Mouse (Mus musculus) naive thymus-derived CD4-positive, alpha-beta T cell, adult 2 months (primary cell): ENCODE measurements at regions not wholly inside any gene's neighbourhood (a gene's known extent, or its start where the extent isn't known, plus 50 kb on each side); places are given as distances from the start of the nearest gene placed in this dataset.
"Not testable (repeated sequence)": the region's sequence is repeated elsewhere in the genome, so short reads cannot be mapped to it uniquely, and the experiment has no call there.

Source experiments
- DNase-seq: peaks from one replicate; pipeline ENCODE4 v3.0.0-alpha.2; 2011; ENCODE audit warnings: low read depth

DNA sequence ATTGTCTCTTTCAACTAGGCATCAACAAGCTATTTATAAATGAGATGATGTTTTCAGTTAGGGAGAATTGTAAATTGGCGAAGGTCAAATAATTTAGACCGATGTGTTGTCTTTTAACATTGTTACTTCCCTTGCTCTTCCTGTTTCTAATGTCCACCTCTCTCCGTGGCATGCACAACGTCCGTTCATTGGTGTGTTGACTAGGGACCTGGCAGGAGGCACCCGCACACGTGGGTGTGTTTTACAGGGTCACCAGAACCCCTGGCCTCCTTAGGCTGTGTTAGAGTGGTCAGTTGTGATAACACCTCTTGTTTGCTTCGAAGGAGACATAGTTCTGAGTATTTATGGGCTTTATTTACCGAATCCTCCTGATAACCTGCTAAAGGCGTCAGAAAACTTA lies 222.8 kb downstream of the Brms1l start:
- no peak for DNase-seq

DNA sequence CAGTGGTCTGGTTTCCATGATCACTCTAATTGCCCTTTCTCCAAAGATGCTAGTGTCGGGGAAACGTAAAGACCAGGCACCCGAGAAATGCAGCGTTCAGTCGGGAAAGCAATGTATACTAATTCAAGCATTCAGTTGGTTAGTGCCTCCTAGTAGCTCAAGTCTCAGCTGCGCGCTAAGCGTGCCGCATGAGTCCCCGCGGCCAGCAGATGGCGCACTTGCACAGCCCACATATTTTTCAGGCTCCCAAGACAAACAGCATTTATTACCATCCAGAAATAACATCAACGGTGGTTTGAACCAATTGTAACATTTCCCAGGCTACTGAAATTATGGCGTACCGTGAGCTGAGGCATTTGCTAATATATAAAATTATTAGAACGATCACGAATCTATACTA lies 222.3 kb downstream of the Brms1l start:
- DNase-seq, result peak; percentile 30

DNA sequence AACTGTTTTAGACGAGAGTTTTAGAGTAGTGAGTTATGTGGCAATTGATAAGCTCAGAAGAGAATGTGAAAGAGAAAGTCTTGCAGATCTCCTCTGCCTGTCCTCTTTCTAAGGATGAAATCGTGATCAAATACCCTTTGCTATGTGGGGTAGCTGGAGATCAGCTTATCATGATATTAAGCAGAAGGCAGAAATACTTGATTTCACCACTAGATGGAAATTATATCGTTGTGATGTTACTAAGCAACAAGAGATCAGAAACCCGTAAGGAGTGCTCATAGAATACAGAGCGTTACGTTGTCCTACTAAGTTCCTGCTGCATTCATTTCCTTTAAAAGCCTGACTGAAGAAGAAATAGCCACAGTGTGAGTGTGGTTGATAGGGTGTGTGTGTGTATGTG lies 219.3 kb downstream of the Brms1l start:
- no peak for DNase-seq

DNA sequence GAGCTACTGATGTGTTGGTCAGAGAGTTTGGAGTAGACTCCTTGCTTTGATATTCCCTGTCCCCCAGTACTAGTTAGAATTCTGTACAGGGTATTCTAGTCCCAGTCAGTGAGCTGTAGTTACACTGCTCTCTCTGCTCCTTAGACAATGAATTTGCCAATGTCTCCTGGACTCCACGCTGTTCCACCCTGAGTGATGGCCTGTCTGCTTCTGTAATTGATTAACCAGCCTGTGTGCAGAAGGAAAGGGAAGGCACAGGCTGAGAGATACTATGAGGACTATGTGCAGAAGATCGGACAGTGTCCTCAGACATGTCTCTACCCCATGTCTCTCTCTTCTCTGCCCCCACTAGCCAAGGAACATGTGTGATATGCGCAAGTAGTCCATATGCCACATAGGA lies 209.9 kb downstream of the Brms1l start:
- no peak for DNase-seq

DNA sequence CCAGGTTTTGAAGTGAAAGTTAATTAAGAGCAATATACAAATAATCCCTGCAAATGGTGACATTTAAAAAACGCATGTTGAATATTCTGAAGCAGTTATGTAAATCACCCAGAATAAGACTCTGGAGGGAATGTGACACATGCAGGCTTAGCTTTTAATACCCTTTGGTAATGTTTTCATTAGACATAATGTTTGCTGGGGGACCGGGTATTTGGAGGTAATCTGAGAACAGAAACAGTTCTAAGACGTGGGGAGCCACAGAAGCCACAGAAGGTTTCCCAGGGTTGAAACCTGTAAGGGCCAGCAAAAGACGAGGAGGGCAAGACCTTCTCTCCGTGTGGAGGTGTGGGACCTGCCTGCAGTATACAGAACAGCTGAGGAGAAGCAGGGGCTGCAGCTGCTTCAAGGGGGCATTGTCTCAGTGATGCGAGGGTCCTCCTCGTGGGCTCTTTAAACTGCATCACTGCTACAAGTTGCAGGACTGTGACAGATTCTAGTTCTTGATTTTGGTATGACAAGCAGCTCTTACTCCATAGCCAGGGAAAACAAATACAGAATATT lies 184.9 kb downstream of the Brms1l start:
- no peak for DNase-seq

DNA sequence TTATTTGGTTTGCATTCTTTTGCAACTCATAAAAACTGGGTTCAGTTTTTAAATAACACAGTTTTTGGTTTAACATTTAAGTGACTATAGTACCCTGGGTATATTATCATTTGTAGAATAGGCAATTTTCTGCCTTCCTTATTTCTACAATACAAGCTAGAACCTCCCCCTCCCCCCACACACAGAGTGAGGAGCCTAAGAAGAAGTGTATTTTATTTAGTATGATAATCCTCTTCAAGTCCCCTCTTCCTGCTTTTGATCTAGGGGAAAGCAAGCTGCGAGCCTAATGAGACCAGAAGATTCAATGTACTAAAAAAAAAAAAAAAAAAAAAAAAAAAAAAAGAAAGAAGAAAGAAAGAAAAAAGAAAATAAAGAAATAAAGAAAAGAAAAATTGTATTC lies 184.4 kb downstream of the Brms1l start:
- DNase-seq, result no peak

DNA sequence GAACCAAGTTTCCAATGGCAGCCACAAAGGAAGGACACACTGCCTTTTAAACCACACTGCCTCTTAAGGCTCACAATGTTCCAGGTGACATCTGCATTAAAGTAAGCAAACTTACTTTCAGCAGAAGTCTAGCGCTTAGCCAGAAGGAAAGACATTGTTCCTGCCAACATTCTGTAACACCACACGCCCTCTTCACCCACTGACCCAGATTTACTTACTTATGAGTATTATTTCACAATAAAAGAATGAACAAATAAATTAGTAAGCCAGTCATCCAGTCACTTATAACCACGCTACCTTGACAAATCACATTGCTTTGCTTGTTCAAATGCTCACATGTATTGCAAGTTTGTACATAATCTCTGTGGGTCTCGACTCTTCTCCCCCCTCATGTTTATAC lies 173.9 kb downstream of the Brms1l start:
- DNase-seq, result no peak

DNA sequence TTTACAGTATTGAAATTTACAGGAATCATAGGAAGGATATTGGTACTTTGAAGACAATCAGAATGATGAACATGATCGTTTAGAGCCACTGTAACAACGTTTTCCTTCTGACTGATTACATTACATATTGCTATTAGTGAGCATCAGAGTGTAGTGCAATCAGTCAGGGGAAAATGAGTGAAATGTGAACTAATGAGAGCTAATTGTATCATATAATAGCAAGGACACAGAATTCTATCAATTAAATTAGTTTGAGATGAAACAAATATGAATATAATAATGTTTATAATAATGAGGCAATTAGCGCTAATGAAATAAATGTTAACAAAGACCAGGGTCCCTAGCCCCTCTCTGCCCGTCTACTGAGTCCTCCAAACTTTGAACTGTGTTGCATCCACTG lies 169.7 kb downstream of the Brms1l start:
- DNase-seq, result no peak

DNA sequence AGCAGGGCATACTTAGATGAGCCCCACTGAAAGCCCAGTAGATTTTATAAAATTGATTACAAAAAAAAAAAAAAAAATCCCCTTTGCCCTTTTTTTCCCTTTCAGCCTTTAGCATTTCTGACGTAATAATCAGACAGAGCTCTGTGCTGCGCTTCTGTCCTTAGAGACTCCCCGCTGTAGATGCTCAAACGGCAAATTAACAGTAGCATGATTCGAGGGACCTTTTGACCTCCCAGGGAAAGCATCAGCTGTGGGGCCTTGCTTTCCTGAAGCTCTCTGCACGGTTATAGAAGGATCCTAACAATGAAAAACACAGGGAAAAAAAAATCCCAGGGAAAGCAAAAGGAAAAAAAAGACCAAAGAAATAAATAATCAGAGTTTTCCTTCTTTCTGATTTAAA lies 169.2 kb downstream of the Brms1l start:
- no peak for DNase-seq

DNA sequence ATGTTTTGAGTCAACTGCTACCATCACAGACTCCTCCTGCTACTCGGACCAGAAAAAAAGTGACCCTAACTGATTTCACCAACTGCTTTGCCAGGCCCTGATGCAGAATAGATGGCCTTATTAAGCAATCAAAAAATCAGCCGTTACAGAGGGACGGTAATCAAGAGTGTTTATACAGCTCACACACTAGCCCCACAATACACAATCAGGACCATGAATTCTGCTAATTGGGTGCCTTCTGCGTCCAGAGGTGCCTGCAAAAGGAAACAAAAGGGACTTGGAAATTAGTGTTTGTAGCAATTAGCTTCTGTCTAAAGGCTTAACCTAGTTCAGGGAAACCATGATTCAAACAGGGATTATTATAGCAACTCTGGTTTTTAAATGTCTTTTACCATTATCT lies 168.4 kb downstream of the Brms1l start:
- no peak for DNase-seq

DNA sequence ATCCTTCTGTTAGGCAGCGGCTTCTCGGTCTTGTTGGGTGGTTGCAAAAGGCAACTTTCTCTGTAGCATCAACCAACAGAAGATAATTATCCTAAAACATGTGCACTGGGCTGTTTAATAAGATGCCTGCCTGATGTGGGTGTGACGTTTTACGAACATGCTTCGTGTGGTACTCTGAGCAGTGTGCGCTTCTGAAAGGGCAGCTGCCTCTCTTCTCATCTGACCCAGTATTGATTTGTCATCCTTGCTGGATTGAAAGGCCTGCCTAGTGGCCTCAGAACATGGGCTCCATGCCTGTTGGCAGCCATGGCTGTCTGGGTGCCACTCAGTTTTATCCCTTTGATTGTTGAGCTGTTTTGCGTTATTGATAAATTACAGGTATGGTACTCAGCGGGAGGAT lies 167.4 kb downstream of the Brms1l start:
- no peak for DNase-seq

DNA sequence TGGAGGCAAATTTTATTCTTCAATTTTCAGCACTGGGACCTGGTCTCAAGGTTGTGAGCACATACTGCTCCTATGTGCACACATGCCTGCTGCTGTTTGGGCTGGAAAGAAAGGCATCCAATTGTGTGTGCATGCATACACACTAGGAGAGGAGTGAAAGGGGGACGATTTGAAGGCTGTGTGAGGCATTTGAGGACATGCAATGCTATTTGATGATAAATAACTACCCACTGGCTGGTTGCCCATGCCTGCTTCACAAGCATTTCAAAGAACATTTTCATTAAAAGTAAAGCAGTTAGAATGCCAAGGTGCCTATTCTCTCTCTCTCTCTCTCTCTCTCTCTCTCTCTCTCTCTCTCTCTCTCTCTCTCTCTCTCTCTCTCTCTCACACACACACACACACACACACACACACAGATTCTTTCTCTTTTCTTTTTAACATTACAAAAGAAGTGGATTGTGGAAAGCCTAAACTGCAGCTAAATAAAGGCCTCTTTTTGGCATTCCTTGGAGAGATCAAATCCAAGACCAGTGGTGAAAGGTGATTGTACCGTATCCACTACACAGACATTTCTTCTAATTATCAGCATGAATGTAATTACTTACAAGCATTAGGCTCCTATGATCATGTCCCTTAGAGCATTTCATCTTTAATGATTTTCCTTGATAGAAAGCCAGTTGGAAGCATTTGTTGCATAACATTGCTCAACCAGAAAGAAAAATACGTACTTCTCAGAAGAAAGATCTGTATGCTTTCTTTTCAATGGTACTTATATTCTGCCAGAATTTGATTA lies 160.7 kb downstream of the Brms1l start:
- no peak for DNase-seq

DNA sequence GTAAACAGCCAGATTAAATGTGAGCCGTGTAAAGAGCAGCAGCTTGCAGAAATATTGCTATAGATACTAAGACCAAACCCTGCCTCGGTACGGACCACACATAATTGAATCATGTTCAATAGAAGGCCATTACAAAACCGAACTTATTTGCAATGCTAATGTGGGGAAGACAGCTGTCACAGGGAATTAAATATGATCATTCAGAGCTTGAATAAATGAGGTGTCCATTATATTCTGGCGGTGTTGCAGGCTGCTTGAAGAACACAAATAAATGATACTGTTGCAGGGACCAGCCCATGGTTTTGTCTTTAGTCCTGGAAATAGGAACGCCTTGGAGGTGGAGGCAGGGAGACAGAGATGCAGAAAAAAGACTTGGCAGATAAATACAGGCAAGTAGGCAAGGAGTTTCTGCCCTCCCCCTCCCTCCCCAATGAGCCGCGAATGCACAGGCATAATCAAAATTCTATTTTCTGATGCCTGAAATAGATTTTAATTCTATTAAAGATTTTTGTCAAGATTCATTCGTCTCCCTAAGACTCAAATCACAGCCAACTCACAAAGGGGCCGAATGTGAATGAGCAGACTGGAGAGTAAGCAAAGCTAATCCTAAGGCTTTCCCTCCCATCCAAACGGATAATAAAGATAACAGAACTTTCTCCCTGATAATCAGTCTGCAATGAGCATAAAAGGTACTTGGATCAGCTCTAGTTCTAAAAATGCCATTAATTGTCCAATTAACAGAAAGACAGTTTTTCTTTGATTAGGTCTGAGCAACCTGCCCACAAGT lies 147.6 kb downstream of the Brms1l start:
- no peak for DNase-seq

DNA sequence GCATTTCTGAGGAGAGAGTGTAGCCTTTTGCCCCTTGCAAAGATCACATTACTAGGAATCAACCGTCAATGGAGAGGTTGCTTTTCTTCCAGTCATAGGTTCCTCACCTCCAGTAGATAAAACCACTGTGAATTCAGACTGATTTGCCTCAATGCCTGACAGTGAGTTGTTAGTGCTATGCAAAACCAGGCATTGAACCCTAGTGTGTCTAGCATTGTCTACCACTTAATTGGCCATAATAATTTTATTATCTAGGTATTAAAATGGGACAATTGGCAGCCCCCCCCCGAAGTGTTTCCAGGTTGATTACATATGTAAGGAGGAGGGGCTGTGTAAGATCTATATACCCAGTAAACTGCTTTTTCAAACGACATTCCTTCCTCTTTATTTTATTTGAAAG lies 147.0 kb downstream of the Brms1l start:
- DNase-seq, result no peak

DNA sequence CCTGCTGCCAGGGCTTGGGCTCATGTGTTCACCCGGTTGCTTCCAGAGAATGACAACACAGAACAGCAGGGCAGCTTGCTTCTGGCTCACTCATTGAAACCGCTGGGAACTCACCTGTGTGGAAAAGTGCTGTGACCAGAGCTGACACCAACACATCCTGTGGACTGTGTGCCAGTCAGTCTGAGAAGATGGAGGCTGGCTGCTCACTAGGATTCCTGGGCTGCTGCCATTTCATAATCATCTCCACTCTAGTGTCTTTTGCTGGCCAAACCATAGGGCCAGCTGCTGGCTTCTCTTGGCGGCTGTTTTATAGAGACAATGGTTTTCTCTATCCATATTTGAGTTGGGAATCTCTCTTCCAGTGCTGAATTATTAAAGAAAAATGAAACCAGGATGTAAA lies 138.1 kb downstream of the Brms1l start:
- DNase-seq, result no peak

DNA sequence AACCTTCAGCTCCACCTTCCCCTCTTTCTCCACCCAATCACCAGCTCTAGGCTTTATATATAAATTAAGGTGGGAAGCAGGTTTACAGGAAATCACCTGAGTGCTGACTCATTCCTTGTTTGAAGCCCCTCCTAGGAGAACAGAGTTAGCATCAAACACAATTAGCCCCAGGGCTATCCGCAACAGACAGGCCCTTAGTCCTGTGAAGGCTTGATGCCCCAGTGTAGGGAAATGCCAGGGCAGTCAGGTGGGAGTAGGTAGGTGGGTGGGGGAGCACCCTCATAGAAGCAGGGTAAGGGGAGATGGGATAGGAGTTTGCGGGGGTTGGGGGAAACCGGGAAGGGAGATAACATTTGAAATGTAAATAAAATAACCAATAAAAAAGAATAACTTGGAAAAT lies 123.2 kb downstream of the Brms1l start:
- not testable (repeated sequence) for DNase-seq

DNA sequence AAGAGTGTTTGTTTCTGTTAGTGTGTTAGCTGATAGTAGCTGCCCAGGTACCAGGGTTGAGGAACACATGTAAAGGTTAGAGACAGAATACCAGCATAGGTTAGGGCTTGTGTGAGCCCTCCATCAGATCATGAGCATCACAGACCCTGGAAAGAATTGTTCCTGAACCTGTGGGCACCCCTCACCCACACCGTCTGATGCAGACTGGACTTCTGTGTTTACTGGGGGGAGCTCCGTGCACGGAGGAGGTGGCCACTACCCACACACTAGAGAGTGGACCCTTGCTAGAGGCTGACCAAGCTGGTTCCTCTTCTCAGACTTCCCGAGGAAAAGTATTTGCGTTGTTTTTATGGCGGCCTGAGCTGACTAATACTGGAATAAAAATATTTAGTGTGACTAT lies 104.4 kb downstream of the Brms1l start:
- no peak for DNase-seq

DNA sequence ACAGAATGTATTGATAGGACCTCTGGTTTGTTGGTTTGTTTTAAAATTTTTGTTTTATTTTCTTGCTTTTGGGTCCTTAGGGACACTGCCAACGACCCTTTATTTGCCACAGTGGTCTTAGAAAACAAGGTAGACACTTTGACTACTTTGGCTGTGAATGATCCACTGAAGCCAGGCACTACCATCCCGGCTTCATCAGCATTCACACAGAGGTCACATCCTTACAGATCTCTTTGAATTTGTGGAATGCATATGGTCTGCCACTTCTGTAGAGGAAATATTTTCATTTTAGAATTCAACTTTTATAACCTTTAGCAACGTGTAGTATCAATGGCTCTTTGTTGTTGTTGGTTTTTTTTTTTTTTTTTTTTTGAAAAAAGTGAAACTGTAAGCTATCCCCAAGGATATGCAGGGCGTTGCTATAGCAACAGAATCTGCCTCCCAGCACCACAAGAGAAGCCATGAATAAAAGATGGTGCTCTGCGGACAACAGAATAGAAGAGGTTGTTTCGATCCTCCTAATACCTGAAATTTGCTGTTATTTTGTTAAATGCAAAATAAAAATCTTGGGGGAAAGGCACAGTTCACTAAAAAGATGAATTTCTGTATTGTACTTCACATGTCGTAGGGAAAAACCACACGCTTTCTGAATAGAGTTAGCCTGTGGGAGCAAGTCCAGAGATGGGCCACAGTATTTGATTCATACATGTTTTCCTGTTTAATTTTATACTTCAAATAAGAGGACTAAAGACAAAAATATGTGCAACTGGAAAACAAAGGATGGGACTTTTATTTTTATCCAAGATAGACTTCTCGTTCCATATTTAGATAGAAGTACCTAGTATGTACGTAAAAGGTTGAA lies 103.4 kb downstream of the Brms1l start:
- DNase-seq, result no peak

DNA sequence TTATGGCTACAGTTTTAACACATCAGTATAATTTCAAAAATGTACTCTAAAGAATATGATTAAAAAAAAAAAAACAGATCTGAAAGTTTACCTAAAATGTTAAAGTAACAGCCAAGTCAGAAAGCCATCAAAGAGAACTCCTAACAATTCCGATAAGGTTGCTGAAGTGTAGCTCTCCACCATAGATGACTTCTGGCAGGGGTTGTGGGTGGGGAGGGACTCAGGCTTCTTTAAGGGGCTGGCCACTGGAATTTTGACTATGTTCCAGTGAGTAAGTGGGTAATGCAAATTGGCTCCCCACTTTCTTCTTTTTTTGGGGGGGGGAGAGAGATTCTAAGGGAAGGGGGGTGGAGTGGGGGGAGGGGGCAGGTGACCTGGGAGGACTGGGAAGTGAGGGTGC lies 98.0 kb downstream of the Brms1l start:
- no peak for DNase-seq

DNA sequence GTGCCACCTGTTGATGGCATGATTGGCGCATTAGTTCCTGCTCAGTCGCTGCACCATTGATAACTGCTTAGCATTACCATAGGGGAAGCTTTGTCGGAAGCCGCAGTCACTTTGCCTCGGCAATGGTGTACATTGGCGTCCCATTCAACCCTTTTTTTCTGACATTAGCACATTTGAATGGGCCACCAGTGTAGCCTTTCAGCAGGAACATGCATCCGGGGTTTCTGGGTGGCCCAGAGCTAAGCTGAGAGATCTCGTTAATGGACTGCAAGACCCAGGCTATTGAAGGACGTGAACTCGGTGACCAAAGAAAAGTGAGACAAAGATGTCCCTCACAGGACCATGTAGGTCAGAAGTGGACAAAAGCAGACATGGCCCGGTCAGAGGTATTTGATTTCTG lies 97.3 kb downstream of the Brms1l start:
- DNase-seq, result no peak

DNA sequence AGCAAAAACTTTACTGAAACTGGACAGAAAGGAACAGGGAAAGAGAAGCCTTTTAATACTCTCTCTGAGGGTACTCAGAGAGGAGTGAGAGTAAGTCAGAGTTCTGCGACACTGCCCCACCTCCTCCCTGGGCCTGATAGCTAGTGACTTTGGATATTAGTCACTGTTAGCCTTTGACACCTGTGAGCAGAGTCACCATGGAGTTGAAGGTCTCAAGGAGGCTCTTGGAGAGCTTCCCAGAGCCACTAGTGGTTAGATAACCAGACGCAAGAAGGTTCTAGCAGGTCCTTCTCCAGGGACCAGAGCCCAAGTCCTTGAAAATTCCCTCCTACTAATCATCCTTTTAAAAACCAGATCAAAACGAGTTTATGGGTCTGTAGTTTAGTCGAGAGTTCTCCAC lies 94.3 kb downstream of the Brms1l start:
- no peak for DNase-seq

DNA sequence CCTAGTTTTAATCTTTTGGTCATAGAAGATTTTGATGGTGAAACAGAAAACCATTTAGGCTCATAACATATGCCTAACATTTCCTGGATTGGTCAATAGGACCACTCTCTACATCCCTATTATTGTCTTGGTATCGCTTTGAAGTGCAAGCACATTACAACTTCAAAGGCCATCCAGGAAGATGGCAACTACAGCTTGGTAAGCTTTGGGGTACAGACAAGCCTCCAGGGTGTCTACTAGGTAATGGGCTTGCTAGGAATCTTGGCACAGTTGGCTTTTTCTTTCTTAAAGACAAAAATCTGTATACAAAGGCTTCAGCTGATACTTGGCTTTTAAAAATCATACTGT lies 90.8 kb downstream of the Brms1l start:
- DNase-seq, result no peak
